Mouse (Mus musculus) MEL (cell line): ENCODE measurements around the gene Sec24d. TPM values are rescaled to one million over a fixed set of nuclear protein-coding genes. Genes with fewer than 3 reads are reported as not detected.

Experiments used
- DNase-seq: peaks from one replicate; pipeline ENCODE4 v3.0.0; 2011; ENCODE audit warnings: low read depth, low spot score
- H3K27ac ChIP-seq: 2 replicates; pipeline ENCODE4 v1.5.1; 2012; ENCODE audit warnings: low read depth, mild to moderate bottlenecking, control low read depth, low read length, moderate library complexity; ENCODE audit not compliant: control insufficient read depth
- H3K27me3 ChIP-seq, 2 experiments: fragments of 150-350 bp in 1 of 2; sonication (generic) in 1 of 2; 2 replicates each; pipeline ENCODE4 v1.6.1; 2012; ENCODE audit warnings: low read length in 2 of 2, mild to moderate bottlenecking in 2 of 2, improper control_type of control experiment in 1 of 2, moderate library complexity in 1 of 2; ENCODE audit not compliant: insufficient read depth in 2 of 2, control insufficient read depth in 1 of 2
- H3K36me3 ChIP-seq, 2 experiments: 2 replicates each; pipeline ENCODE4 v1.6.1; 2012 to 2014; ENCODE audit warnings: low read length in 2 of 2, improper control_type of control experiment in 1 of 2, inconsistent platforms in 1 of 2, mild to moderate bottlenecking in 1 of 2; ENCODE audit not compliant: insufficient read depth in 2 of 2, control insufficient read depth in 1 of 2
- H3K4me1 ChIP-seq, 2 experiments: fragments of 150-350 bp in 1 of 2; sonication (generic) in 1 of 2; 2 replicates each; pipeline ENCODE4 v1.6.1; 2012; ENCODE audit warnings: low read length in 2 of 2, improper control_type of control experiment in 1 of 2, mild to moderate bottlenecking in 1 of 2; ENCODE audit not compliant: insufficient read depth in 2 of 2, control insufficient read depth in 1 of 2
- H3K4me3 ChIP-seq, 2 experiments: fragments of 150-350 bp in 1 of 2; sonication (generic) in 1 of 2; 2 replicates each; pipeline ENCODE4 v1.5.1; 2012; ENCODE audit warnings: low read depth in 2 of 2, low read length in 2 of 2, mild to moderate bottlenecking in 2 of 2, moderate library complexity in 2 of 2, control low read depth in 1 of 2, improper control_type of control experiment in 1 of 2; ENCODE audit not compliant: control insufficient read depth in 1 of 2, insufficient read depth in 1 of 2
- H3K79me2 ChIP-seq: 2 replicates; pipeline ENCODE4 v1.6.1; 2012; ENCODE audit warnings: mild to moderate bottlenecking, low read length, moderate library complexity; ENCODE audit not compliant: control insufficient read depth, poor library complexity, insufficient read depth
- H3K9ac ChIP-seq: 2 replicates; pipeline ENCODE4 v1.6.1; 2012; ENCODE audit warnings: low read depth, mild to moderate bottlenecking, control low read depth, low read length, moderate library complexity; ENCODE audit not compliant: control insufficient read depth, poor library complexity, severe bottlenecking
- H3K9me3 ChIP-seq: fragments of 150-350 bp; sonication (generic); replicated peaks from 2 replicates; pipeline ENCODE4 v1.6.1; 2012; ENCODE audit warnings: mild to moderate bottlenecking, low read length, improper control_type of control experiment, moderate library complexity; ENCODE audit not compliant: insufficient read depth
- BHLHE40 ChIP-seq: IDR thresholded peaks from 2 replicates; pipeline ENCODE4 v1.6.1; 2012; ENCODE audit warnings: low read depth, mild to moderate bottlenecking, inconsistent platforms, low read length, improper control_type of control experiment, borderline replicate concordance
- E2F4 ChIP-seq: IDR thresholded peaks from 2 replicates; pipeline ENCODE4 v1.6.1; 2011; ENCODE audit warnings: low read depth, low read length, improper control_type of control experiment, borderline replicate concordance
- ELF1 ChIP-seq: IDR thresholded peaks from 2 replicates; pipeline ENCODE4 v1.6.1; 2014; ENCODE audit warnings: low read depth, mild to moderate bottlenecking, inconsistent platforms, low read length, improper control_type of control experiment, moderate library complexity
- EP300 ChIP-seq, 2 experiments: IDR thresholded peaks; 2 replicates each; pipeline ENCODE4 v1.6.1; 2011; ENCODE audit warnings: improper control_type of control experiment in 2 of 2, low read length in 2 of 2, low read depth in 1 of 2, mild to moderate bottlenecking in 1 of 2
- GATA1 ChIP-seq: IDR thresholded peaks from 2 replicates; pipeline ENCODE4 v1.6.1; 2011; ENCODE audit warnings: low read depth, low read length, improper control_type of control experiment
- KAT2A ChIP-seq: conservative IDR thresholded peaks from 2 replicates; pipeline ENCODE4 v1.6.1; 2012; ENCODE audit warnings: low read depth, low read length, improper control_type of control experiment, inconsistent platforms
- MAZ ChIP-seq: IDR thresholded peaks from 2 replicates; pipeline ENCODE4 v1.6.1; 2012; ENCODE audit warnings: low read depth, mild to moderate bottlenecking, inconsistent platforms, low read length, improper control_type of control experiment
- NELFE ChIP-seq: IDR thresholded peaks from 2 replicates; pipeline ENCODE4 v1.6.1; 2011; ENCODE audit warnings: low read depth, low read length, improper control_type of control experiment
- NRF1 ChIP-seq: IDR thresholded peaks from 2 replicates; pipeline ENCODE4 v1.6.1; 2014; ENCODE audit warnings: low read depth, mild to moderate bottlenecking, inconsistent platforms, low read length, improper control_type of control experiment, moderate library complexity; ENCODE audit not compliant: poor library complexity, insufficient read depth, severe bottlenecking
- POLR2A ChIP-seq, 2 experiments: IDR thresholded peaks; 2 replicates each; pipeline ENCODE4 v1.6.1; 2011 to 2012; ENCODE audit warnings: low read length in 2 of 2, mild to moderate bottlenecking in 2 of 2, control low read depth in 1 of 2, improper control_type of control experiment in 1 of 2, low read depth in 1 of 2, moderate library complexity in 1 of 2; ENCODE audit not compliant: control insufficient read depth in 1 of 2, insufficient read depth in 1 of 2, poor library complexity in 1 of 2
- POLR2AphosphoS5 ChIP-seq: IDR thresholded peaks from 2 replicates; pipeline ENCODE4 v1.6.1; 2012; ENCODE audit warnings: low read depth, borderline replicate concordance, mild to moderate bottlenecking, inconsistent platforms, low read length, moderate library complexity, mixed read lengths
- RAD21 ChIP-seq: IDR thresholded peaks from 2 replicates; pipeline ENCODE4 v1.6.1; 2011; ENCODE audit warnings: mild to moderate bottlenecking, low read depth, low read length, improper control_type of control experiment
- SIN3A ChIP-seq: IDR thresholded peaks from 2 replicates; pipeline ENCODE4 v1.6.1; 2012; ENCODE audit warnings: low read length, improper control_type of control experiment, inconsistent platforms
- TBP ChIP-seq: IDR thresholded peaks from 2 replicates; pipeline ENCODE4 v1.8.0; 2011; ENCODE audit warnings: low read depth, low read length, improper control_type of control experiment
- TCF12 ChIP-seq: IDR thresholded peaks from 2 replicates; pipeline ENCODE4 v1.6.1; 2014; ENCODE audit warnings: low read depth, mild to moderate bottlenecking, inconsistent platforms, low read length, improper control_type of control experiment, moderate library complexity
- ZMIZ1 ChIP-seq: IDR thresholded peaks from 2 replicates; pipeline ENCODE4 v1.6.1; 2012; ENCODE audit warnings: low read depth, mild to moderate bottlenecking, inconsistent platforms, low read length, improper control_type of control experiment, moderate library complexity
- ZNF384 ChIP-seq: IDR thresholded peaks from 2 replicates; pipeline ENCODE4 v1.6.1; 2012; ENCODE audit warnings: low read depth, mild to moderate bottlenecking, inconsistent platforms, low read length, improper control_type of control experiment
- polyA plus RNA-seq, 2 experiments: library from polyadenylated mRNA; stranded (reverse) in 1 of 2; unstranded in 1 of 2; fragments of >175 nt in 1 of 2; fragments of >200 nt in 1 of 2; gene quantifications; 2 replicates each; pipeline versions ENCODE4 v1.2.1 to v1.2.4; 2012; ENCODE audit warnings: low replicate concordance in 2 of 2, low read depth in 1 of 2; ENCODE audit not compliant: insufficient read length in 2 of 2, insufficient read depth in 1 of 2, missing spikeins in 1 of 2
- total RNA-seq: library from RNA; depleted of rRNA; stranded (reverse); fragments of 300-350 nt; gene quantifications from 2 replicates; pipeline ENCODE4 v1.2.3, GENCODE M21; 2012

Sec24d gene
- total and polyA plus RNA-seq, 3 experiments = 10.3 to 23.9 TPM; not detected in 1

- TF ChIP-seq POLR2AphosphoS5 (no peak), ZMIZ1 (no peak)
- no peak for DNase-seq
- Histone ChIP-seq H3K79me2 (no peaks in the 10 kb centered on the region), H3K9ac (no peak overlapping the region), H3K36me3 (no peaks in the 10 kb centered on the region), H3K27ac (no peak overlapping the region), H3K27me3 (no peaks in the 10 kb centered on the region; a peak in 1 of 4 replicates), H3K4me1 (no peaks in the 10 kb centered on the region), H3K9me3 (no peaks in the 10 kb centered on the region), H3K4me3 (no peak overlapping the region)
Measured at GRCm38 (mm10) chr3:123237446-123237845, 29.8 kb upstream of the Sec24d start.

- TF ChIP-seq BHLHE40 (no peak), ELF1 (no peak), RAD21 (no peak), E2F4 (no peak), NELFE (no peak), GATA1 (no peak), EP300 (IDR thresholded peaks at IDR 0.05; ENCODE audit: low read depth in 1 of 2, low read length in 2 of 2) (no peak), TCF12 (no peak), NRF1 (no peak), POLR2A (IDR thresholded peaks at IDR 0.05; ENCODE audit: control insufficient read depth in 1 of 2, insufficient read depth in 1 of 2, low read depth in 1 of 2, low read length in 2 of 2, poor library complexity in 1 of 2) (no peak), MAZ (no peak), TBP (no peak), KAT2A (no peak), ZNF384 (no peak), SIN3A (no peak), POLR2AphosphoS5 (no peak)
- no peaks in the 10 kb centered on the region; a peak in 1 of 4 replicates for H3K4me1 ChIP-seq
Measured at GRCm38 (mm10) chr3:123244376-123244775, 22.9 kb upstream of the Sec24d start.

More at GRCm38 (mm10) chr3:123244376-123244775, 22.9 kb upstream of the Sec24d start:
- no peak overlapping the region for H3K4me3 ChIP-seq
- no peaks in the 10 kb centered on the region for H3K79me2 ChIP-seq
- peaks cover 0 to 6% of the 10 kb centered on the region in 2 experiments; a peak in 2 of 4 replicates for H3K36me3 ChIP-seq
- no peak overlapping the region for H3K9ac ChIP-seq
- no peak for DNase-seq
- no peaks in the 10 kb centered on the region for H3K9me3 ChIP-seq
- no peak overlapping the region for H3K27ac ChIP-seq
- H3K27me3 ChIP-seq = no peaks in the 10 kb centered on the region
